Mouse (Mus musculus): ENCODE results near the gene Nsmce1. TPM values are rescaled to one million over a fixed set of nuclear protein-coding genes. Genes with fewer than 3 reads are reported as not detected.

Gene Nsmce1
- 10 to 100 TPM; 45.1 to 55.9 TPM for total RNA-seq (2023)

GRCm38 (mm10) chr7:125490947-125491735 is at the start of gene Nsmce1:
Gene Nsmce1 (minus strand): TSS chr7:125491596.

GRCm38 (mm10) chr7:125444464-125445401 is 46.7 kb downstream of the Nsmce1 start, which contains the start of gene Kdm8:
Gene Kdm8 (plus strand): TSS chr7:125444676.

Other genes starting within 250 kb of the Nsmce1 start
- gene Kdm8, start 46.9 kb downstream of the Nsmce1 start, total RNA-seq (2023) = 1 to 10 TPM; 5.7 to 6.1 TPM
- 100 to 1,000 TPM; 264 to 287 TPM for gene Il4ra, start 60.5 kb upstream of the Nsmce1 start, total RNA-seq (2023)
- 100 to 1,000 TPM; 165 to 167 TPM for gene Il21r, start 111.8 kb upstream of the Nsmce1 start, total RNA-seq (2023)
- gene Gtf3c1, start 216.2 kb upstream of the Nsmce1 start, total RNA-seq (2023) = 10 to 100 TPM; 68.0 to 79.4 TPM
- gene D430042O09Rik, start 216.3 kb upstream of the Nsmce1 start, total RNA-seq (2023) = 10 to 100 TPM; 18.3 to 23.8 TPM